Mouse (Mus musculus) forebrain, embryonic 15.5 days (tissue): ENCODE results near the gene Abcc3. TPM values are rescaled to one million over a fixed set of nuclear protein-coding genes. Genes with fewer than 3 reads are reported as not detected.
"Not testable (repeated sequence)": the region's sequence is repeated elsewhere in the genome, so short reads cannot be mapped to it uniquely, and the experiment has no call there.

Experiments
- ATAC-seq: fragments of 200-750 bp; cut with Nextera tagmentation; replicated peaks from 2 replicates; pipeline ENCODE4 v1.8.0; 2017; ENCODE audit warnings: mild to moderate bottlenecking, moderate TSS enrichment, moderate library complexity
- H3K27ac ChIP-seq: fragments of 300-500 bp; sonication (generic); replicated peaks from 2 replicates; pipeline ENCODE4 v1.5.1; 2015; ENCODE audit warnings: mild to moderate bottlenecking, inconsistent platforms
- H3K27me3 ChIP-seq: fragments of 300-500 bp; sonication (generic); 2 replicates; pipeline ENCODE4 v1.6.1; 2015; ENCODE audit warnings: inconsistent platforms
- H3K36me3 ChIP-seq: fragments of 300-500 bp; sonication (generic); 2 replicates; pipeline ENCODE4 v1.6.1; 2015; ENCODE audit warnings: mild to moderate bottlenecking, inconsistent platforms
- H3K4me1 ChIP-seq: fragments of 300-500 bp; sonication (generic); 2 replicates; pipeline ENCODE4 v1.6.1; 2015; ENCODE audit warnings: inconsistent platforms
- H3K4me2 ChIP-seq: fragments of 300-500 bp; sonication (generic); replicated peaks from 2 replicates; pipeline ENCODE4 v1.6.1; 2015; ENCODE audit warnings: mild to moderate bottlenecking, inconsistent platforms
- H3K4me3 ChIP-seq: fragments of 300-500 bp; sonication (generic); 2 replicates; pipeline ENCODE4 v1.5.1; 2015; ENCODE audit warnings: mild to moderate bottlenecking, inconsistent platforms
- H3K9ac ChIP-seq: fragments of 300-500 bp; sonication (generic); replicated peaks from 2 replicates; pipeline ENCODE4 v1.6.1; 2015; ENCODE audit warnings: mild to moderate bottlenecking, inconsistent platforms
- H3K9me3 ChIP-seq: fragments of 300-500 bp; sonication (generic); 2 replicates; pipeline ENCODE4 v1.6.1; 2016; ENCODE audit warnings: inconsistent platforms
- WGBS: fragments of 180-500 bp; shearing (Covaris S2); methylation state at CpG from one replicate; pipeline ENCODE4 v1.1.7; 2015; ENCODE audit warnings: mixed read lengths; 5-methylcytosine and 5-hydroxymethylcytosine counted together
- polyA plus RNA-seq: library from polyadenylated mRNA; unstranded; fragments of >200 nt; fragmentation: Nextera tagmentation; extraction: Ambion mirVana; gene quantifications from 2 replicates; pipeline ENCODE4 v1.2.1, GENCODE M21; 2015

Abcc3 gene
- polyA plus RNA-seq, 1 experiment from 2014 or later = 0.66 TPM

DNA sequence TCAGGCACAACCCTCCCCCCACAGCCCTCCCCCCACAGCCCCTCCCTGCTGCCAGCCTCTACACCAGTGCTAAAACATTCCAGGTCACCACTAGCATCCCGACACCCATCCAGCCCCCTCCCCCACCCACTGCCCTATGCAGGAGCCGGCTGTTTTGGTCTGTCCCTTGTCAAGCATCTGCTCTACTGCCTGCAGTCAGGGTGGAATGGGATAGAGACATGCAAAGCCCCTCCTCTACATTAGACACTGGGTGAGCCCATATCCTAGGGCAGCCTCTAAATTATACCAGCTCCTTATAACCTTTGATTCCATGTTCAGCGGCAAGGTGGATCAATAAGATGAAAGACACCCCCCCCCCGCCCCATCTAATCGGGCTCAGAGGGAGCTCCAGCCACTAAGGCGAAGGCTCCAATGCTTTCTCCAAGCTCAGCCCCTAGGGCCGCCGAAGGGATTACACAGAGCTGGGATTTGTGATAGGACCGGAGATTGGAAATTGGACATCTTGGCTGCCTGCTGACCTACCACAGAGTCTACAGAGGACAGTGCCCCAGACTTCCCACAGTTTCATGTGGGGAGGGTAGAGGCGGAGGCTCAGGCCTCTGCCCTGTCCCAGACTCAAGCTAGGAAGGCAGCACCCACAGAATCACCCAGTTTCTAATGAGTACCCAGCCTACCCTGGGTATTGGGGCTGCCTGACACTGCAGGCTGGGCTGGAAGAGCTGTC is 26.4 kb upstream of the Abcc3 start:
- Histone ChIP-seq H3K9me3 (no peaks in the 10 kb centered on the region), H3K4me3 (no peak overlapping the region), H3K4me2 (no peak overlapping the region), H3K27me3 (no peaks in the 10 kb centered on the region), H3K27ac (no peak overlapping the region), H3K4me1 (peaks cover 28% of the 10 kb centered on the region), H3K9ac (no peak overlapping the region), H3K36me3 (peaks cover 2% of the 10 kb centered on the region; the same call in 1 of the 2 replicates)
- no peak for ATAC-seq
- 60% methylated on average over 10 of the region's 10 CpGs for WGBS

DNA sequence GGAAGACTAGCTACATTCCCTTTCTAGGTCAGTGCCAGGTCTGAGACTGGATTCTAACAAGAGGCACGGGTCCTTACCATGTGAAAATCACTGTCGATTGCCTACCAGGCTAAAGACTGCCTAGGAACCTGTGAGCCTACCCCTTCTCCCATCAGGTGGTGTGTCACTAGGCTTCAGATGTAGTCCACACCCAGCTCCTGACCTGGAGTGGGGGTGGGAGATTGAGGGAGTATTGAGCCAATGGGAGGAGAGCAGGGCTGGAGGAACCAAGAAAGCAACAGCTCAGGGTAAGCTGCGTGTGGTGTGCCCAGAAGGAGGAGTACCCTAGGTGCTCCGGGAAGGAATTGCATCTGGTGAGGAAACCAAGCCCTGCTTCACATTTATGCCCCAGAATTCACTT is 21.2 kb upstream of the Abcc3 start:
- peak overlapping the region; percentile 87 for H3K27ac ChIP-seq
- H3K4me3 ChIP-seq = no peak overlapping the region
- H3K4me2 ChIP-seq = peak overlapping the region; percentile 34; the same call in 1 of the 2 replicates
- H3K4me1 ChIP-seq = peaks cover 39% of the 10 kb centered on the region
- WGBS = 48% methylated on average over 4 of the region's 4 CpGs
- H3K36me3 ChIP-seq = peaks cover 2% of the 10 kb centered on the region; the same call in 1 of the 2 replicates
- H3K9me3 ChIP-seq = no peaks in the 10 kb centered on the region
- H3K9ac ChIP-seq = peak overlapping the region; percentile 18; the same call in 1 of the 2 replicates
- peak; percentile 11; the same call in 1 of the 2 replicates for ATAC-seq
- no peaks in the 10 kb centered on the region for H3K27me3 ChIP-seq

DNA sequence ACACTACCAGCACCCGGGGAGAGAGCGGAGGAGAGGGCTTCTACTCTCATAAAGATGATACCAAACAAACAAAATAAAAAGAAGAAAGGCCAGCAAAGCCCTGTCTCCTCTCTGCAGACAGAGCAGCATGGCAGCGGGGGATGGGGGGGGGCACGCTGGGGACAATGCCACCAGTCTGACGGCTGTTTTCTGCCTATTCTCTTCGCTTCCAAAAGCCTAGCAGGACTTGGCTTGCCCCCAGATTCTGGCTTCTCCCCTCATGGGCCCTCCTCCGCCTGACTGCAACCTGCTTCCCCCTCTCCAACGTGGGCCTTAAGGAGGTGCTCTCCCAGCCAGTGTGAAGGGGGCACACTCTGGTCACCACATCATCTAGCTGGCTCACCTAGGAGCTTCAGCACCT is 20.7 kb upstream of the Abcc3 start:
- 4% methylated on average over 8 of the region's 8 CpGs for WGBS
- Histone ChIP-seq H3K36me3 (peaks cover 2% of the 10 kb centered on the region; the same call in 1 of the 2 replicates), H3K4me2 (peak overlapping the region; percentile 34), H3K9me3 (no peaks in the 10 kb centered on the region), H3K27me3 (no peaks in the 10 kb centered on the region), H3K27ac (peak overlapping the region; percentile 87), H3K4me3 (no peak overlapping the region), H3K4me1 (peaks cover 45% of the 10 kb centered on the region), H3K9ac (peak overlapping the region; percentile 18)
- ATAC-seq = peak; percentile 68

DNA sequence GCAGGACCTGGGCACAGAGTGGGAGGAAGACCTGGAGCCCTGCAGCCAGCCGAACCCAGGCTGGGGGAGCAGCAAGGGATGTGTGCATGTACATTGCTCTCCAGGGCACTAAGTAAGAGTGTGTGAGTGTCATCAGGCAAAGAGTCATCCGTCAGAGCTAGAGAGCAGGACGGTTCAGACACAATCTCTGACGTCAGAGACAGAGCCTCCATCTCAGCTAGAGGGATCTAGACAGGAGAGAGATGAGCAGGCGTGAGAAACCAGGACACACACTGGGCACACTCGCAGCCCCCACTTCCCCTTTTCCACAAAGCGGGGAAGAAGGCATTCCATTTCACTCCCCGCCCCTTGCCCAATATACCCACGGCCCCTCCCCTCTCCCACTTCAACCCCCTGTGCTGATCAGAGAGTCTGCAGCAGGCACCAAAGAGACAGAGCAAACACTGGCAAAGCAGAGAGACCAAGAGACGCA is 20.2 kb upstream of the Abcc3 start:
- ATAC-seq = peak; percentile 75
- peak overlapping the region; percentile 18 for H3K9ac ChIP-seq
- peak overlapping the region; percentile 87 for H3K27ac ChIP-seq
- H3K27me3 ChIP-seq = no peaks in the 10 kb centered on the region
- H3K9me3 ChIP-seq = no peaks in the 10 kb centered on the region
- peaks cover 48% of the 10 kb centered on the region for H3K4me1 ChIP-seq
- H3K36me3 ChIP-seq = no peaks in the 10 kb centered on the region; the same call in 1 of the 2 replicates
- H3K4me2 ChIP-seq = peak overlapping the region; percentile 34
- WGBS = 14% methylated on average over 10 of the region's 10 CpGs
- no peak overlapping the region for H3K4me3 ChIP-seq

DNA sequence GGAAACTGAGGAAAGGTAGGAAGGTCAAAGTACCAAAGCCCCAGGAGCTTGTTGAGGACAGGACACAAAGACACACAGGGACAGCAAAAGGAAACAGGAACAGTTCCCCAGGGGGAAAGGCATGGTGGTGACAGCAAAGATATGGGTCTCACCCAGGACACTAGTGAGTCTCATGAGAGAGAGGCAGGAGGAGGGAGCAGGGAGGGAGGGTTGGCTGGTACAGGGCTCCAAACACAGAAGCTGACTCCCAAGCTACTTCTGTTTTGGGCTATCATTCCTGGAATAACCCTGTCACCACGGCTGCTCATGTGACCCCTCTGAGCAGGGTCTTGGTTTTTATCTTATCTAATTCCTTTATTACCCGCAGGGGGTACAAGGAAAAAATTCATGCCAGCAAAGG is 19.8 kb upstream of the Abcc3 start:
- ATAC-seq = no peak; the same call in 1 of the 2 replicates
- Histone ChIP-seq H3K4me2 (peak overlapping the region; percentile 34; the same call in 1 of the 2 replicates), H3K36me3 (no peaks in the 10 kb centered on the region; the same call in 1 of the 2 replicates), H3K9me3 (no peaks in the 10 kb centered on the region), H3K27ac (peak overlapping the region; percentile 87), H3K27me3 (no peaks in the 10 kb centered on the region), H3K9ac (no peak overlapping the region), H3K4me3 (no peak overlapping the region), H3K4me1 (peaks cover 53% of the 10 kb centered on the region)
- WGBS = 61% methylated on average over 2 of the region's 2 CpGs

DNA sequence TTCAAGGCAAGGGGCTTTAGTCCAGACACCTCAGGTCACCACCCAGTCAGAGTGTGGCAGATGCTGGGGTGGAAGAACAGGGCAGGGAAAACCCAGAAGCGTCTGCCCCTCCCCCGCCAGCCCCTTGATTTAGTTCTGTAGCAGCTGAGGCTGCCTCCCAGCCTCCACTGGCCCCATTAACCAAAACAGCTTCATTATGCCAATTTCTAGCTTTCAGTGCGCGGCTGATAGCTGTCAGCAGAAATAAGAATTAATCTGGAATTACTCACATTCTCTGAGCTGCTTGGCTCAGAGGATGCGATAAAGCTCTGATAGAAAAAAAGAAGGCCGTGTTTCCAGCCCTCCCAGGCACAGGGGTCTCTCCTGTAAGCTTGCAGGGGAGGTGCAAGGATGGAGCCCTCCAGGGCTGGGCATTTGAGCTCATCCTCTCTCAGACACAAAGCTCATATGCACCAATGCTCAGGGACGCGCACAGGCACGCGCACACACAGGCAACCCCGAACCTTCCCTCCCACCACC is 15.1 kb upstream of the Abcc3 start:
- WGBS = 21% methylated on average over 11 of the region's 11 CpGs
- H3K9me3 ChIP-seq = no peaks in the 10 kb centered on the region
- H3K27me3 ChIP-seq = no peaks in the 10 kb centered on the region
- H3K36me3 ChIP-seq = no peaks in the 10 kb centered on the region
- H3K4me1 ChIP-seq = peaks cover 46% of the 10 kb centered on the region
- peak; percentile 58 for ATAC-seq
- no peak overlapping the region for H3K4me2 ChIP-seq
- H3K9ac ChIP-seq = peak overlapping the region; percentile 24
- H3K4me3 ChIP-seq = no peak overlapping the region
- H3K27ac ChIP-seq = peak overlapping the region; percentile 92

DNA sequence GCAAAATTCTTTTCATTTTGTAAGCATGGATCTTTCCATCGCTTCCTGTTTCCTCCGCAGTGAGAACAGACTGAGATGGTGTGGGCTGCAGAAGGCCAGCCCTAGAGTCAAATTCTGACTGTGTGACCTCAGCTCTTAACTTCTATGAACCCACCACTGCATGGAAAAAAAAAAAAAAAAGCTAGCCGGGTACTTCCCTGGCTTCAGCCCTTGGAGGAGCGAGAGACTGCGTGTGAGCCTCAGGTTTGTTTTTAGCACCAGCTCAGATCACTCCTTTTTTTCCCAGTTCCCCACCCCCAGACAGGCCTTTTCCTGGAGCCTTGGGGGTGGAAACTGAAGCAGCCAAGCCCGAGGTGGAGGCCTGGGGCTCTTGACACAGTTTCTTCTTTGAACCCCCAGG is 12.6 kb upstream of the Abcc3 start:
- H3K9me3 ChIP-seq = no peaks in the 10 kb centered on the region
- no peak overlapping the region for H3K4me2 ChIP-seq
- no peak for ATAC-seq
- no peaks in the 10 kb centered on the region for H3K36me3 ChIP-seq
- H3K9ac ChIP-seq = no peak overlapping the region
- WGBS = 66% methylated on average over 6 of the region's 6 CpGs
- peaks cover 39% of the 10 kb centered on the region for H3K4me1 ChIP-seq
- H3K27ac ChIP-seq = no peak overlapping the region
- H3K27me3 ChIP-seq = no peaks in the 10 kb centered on the region
- no peak overlapping the region for H3K4me3 ChIP-seq

DNA sequence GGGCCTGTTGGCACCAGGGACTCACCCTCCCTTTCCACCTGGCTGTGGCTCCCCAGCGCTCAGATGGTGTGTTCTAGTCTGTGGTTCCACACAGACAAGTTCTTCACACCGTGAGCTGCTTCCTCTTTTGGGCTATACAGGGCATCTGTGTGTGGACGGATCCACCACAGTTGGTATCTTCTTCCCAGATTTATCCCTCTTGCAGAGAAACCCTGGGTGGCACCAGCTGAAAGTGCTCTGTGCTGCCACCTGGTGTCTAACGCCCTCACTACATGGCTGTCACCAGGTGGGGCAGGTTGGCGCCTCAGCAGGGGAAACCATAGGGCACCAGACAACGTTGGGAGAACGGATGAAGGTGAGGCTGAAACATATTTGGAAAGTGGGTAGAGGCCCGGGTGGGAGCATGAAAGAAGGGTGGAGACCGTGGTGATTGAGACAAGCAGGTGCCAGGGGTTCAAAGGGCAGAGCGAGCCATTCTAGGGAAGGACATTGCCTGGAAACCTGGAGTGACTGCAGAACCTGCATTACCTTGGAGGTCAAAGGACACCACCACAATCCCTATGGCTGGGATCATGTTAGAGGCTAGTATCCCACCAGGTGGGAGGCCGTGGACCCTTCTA is 12.0 kb upstream of the Abcc3 start:
- ATAC-seq = 0 out of 2 replicates have a peak, but pooled peaks have one; percentile 18
- peaks cover 39% of the 10 kb centered on the region for H3K4me1 ChIP-seq

DNA sequence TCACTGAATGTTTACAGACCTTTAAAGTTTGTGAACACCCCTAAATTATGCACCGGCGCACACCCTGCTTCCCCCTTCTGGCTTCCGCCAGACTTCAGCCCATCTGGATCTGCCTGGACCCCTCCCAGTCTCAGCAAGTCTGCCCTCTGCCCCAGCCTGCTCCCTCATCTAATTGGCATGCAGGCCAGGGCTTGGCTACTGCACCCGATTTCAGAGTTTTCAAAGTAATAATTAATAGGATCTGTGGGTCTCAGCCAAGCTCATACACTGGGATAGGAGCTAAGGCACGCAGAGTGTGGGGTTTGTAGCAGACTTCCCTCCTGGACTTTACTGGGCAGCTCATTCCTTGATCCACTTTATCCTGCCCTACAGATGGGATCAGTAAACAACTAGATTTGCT is 11.4 kb upstream of the Abcc3 start:
- H3K9ac ChIP-seq = no peak overlapping the region
- no peaks in the 10 kb centered on the region for H3K36me3 ChIP-seq
- no peak overlapping the region for H3K4me2 ChIP-seq
- no peak overlapping the region for H3K4me3 ChIP-seq
- no peak overlapping the region for H3K27ac ChIP-seq
- no peaks in the 10 kb centered on the region for H3K27me3 ChIP-seq
- no peak for ATAC-seq
- H3K9me3 ChIP-seq = no peaks in the 10 kb centered on the region
- H3K4me1 ChIP-seq = peaks cover 35% of the 10 kb centered on the region
- 57% methylated on average over 5 of the region's 5 CpGs for WGBS

More for the DNA sequence above, 12.0 kb upstream of the Abcc3 start:
- no peak overlapping the region for H3K4me3 ChIP-seq
- no peaks in the 10 kb centered on the region for H3K27me3 ChIP-seq
- H3K9me3 ChIP-seq = no peaks in the 10 kb centered on the region
- H3K4me2 ChIP-seq = no peak overlapping the region
- H3K9ac ChIP-seq = no peak overlapping the region
- H3K36me3 ChIP-seq = no peaks in the 10 kb centered on the region
- WGBS = 27% methylated on average over 11 of the region's 11 CpGs
- no peak overlapping the region for H3K27ac ChIP-seq

DNA sequence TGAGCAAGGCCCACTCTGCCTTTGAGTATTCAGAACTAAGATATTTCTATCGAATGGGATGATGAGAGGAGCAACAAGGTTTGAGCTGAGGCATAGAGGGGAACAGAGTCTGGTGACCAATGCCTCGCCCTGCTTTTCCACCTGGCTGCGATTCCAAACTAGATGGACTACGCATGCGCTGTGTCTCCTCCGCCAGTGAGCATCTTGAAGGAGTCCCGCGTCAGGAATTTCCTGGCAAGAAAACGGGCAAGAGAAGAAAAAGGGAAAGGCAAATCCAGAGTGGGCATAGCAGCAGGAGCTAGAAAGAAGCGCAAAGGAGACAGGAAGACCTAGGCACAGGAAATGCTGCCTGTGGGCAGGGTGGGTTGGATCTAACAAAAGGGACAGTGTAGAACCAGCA is 11.0 kb upstream of the Abcc3 start:
- H3K4me1 ChIP-seq = peaks cover 30% of the 10 kb centered on the region
- H3K27me3 ChIP-seq = no peaks in the 10 kb centered on the region
- no peaks in the 10 kb centered on the region for H3K36me3 ChIP-seq
- no peak for ATAC-seq
- WGBS = 75% methylated on average over 10 of the region's 10 CpGs
- H3K27ac ChIP-seq = no peak overlapping the region
- H3K4me3 ChIP-seq = no peak overlapping the region
- no peaks in the 10 kb centered on the region for H3K9me3 ChIP-seq
- no peak overlapping the region for H3K4me2 ChIP-seq
- no peak overlapping the region for H3K9ac ChIP-seq

DNA sequence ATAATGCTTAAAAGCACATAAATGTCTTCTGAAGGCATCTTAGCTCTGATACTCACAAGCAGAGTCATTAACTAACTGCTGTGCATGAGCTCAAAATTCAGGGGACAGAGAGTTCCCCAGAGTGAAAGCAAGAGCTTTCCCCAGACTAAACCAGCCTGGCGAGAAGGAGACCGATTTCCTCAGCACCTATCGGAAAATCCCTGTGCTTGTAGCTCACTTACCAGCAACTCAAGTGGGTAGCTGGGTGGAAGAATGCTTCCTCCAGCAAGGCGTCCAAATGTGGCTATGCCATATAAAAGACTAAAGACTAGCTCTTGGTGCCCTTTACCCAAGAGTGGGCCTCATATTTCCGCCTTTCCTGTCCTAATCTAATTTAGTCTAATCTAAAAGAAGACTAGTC is 9.9 kb upstream of the Abcc3 start:
- 79% methylated on average over 5 of the region's 5 CpGs for WGBS
- Histone ChIP-seq H3K4me1 (peaks cover 21% of the 10 kb centered on the region), H3K9me3 (no peaks in the 10 kb centered on the region), H3K27me3 (no peaks in the 10 kb centered on the region), H3K4me2 (no peak overlapping the region), H3K27ac (no peak overlapping the region), H3K36me3 (no peaks in the 10 kb centered on the region), H3K9ac (no peak overlapping the region), H3K4me3 (no peak overlapping the region)
- ATAC-seq = no peak

DNA sequence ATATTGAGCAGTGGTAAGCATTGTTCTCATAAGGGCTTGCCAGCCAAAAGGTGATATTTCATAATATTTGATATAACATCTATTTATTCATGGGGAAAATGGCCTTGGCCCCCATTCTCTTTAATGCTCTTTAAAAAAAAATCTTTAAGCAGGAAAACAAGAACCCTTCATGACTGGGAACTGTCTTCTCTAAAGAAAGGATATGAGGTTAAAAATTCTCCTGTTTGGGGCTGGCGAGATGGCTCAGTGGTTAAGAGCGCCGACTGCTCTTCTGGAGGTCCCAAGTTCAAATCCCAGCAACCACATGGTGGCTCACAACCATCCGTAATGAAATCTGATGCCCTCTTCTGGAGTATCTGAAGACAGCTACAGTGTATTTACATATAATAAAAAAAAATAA is 9.2 kb upstream of the Abcc3 start:
- not testable (repeated sequence) for H3K4me2 ChIP-seq, H3K9me3 ChIP-seq, ATAC-seq, H3K27ac ChIP-seq, H3K4me3 ChIP-seq, H3K27me3 ChIP-seq, H3K36me3 ChIP-seq, H3K9ac ChIP-seq
- peaks cover 14% of the 10 kb centered on the region for H3K4me1 ChIP-seq
- WGBS = 88% methylated on average over 4 of the region's 4 CpGs
